Mouse (Mus musculus) spleen, adult 2 months (tissue): ENCODE measurements around the gene Ptpro. TPM values are rescaled to one million over a fixed set of nuclear protein-coding genes. Genes with fewer than 3 reads are reported as not detected.

Source experiments
- DNase-seq, 2 experiments: peaks; one replicate each; pipeline versions ENCODE4 v3.0.0 to v3.0.0-alpha.2; 2012 to 2021; ENCODE audit warnings: low spot score in 2 of 2, low read depth in 1 of 2
- H3K27ac ChIP-seq: fragments of 200-500 bp; 2 replicates; pipeline ENCODE4 v1.5.1; 2012; ENCODE audit warnings: low read length, inconsistent platforms; ENCODE audit not compliant: insufficient read depth
- H3K27me3 ChIP-seq: fragments of 200-500 bp; 2 replicates; pipeline ENCODE4 v1.6.1; 2012; ENCODE audit warnings: mild to moderate bottlenecking, moderate library complexity, low read length, inconsistent platforms; ENCODE audit not compliant: control insufficient read depth, insufficient read depth
- H3K36me3 ChIP-seq: fragments of 200-500 bp; 2 replicates; pipeline ENCODE4 v1.6.1; 2012; ENCODE audit warnings: mild to moderate bottlenecking, low read length, inconsistent platforms; ENCODE audit not compliant: control insufficient read depth, insufficient read depth
- H3K4me1 ChIP-seq: fragments of 200-500 bp; 2 replicates; pipeline ENCODE4 v1.6.1; 2011; ENCODE audit warnings: inconsistent platforms; ENCODE audit not compliant: control insufficient read depth, insufficient read depth, insufficient read length
- H3K4me3 ChIP-seq: fragments of 200-500 bp; 2 replicates; pipeline ENCODE4 v1.5.1; 2011; ENCODE audit warnings: mild to moderate bottlenecking, inconsistent platforms; ENCODE audit not compliant: insufficient read depth, insufficient read length; ENCODE audit errors: extremely low read depth
- CTCF ChIP-seq: fragments of 200-500 bp; IDR thresholded peaks from 2 replicates; pipeline ENCODE4 v1.5.1; 2011; ENCODE audit warnings: mild to moderate bottlenecking, inconsistent platforms; ENCODE audit not compliant: insufficient read depth, insufficient read length, insufficient replicate concordance; ENCODE audit errors: extremely low read depth
- POLR2A ChIP-seq: fragments of 200-500 bp; IDR thresholded peaks from 2 replicates; pipeline ENCODE4 v1.6.1; 2011; ENCODE audit warnings: low read depth, low read length, inconsistent platforms
- WGBS: fragments of 180-500 bp; shearing (Covaris S2); methylation state at CpG from one replicate; pipeline ENCODE4 v1.1.7; 2018; 5-methylcytosine and 5-hydroxymethylcytosine counted together
- polyA plus RNA-seq: library from polyadenylated mRNA; depleted of rRNA; stranded (reverse); fragments of >200 nt; gene quantifications from 2 replicates; pipeline ENCODE4 v1.2.3, GENCODE M21; 2012

The Ptpro gene
- polyA plus RNA-seq, 1 experiment: 3.1 TPM

- 90% methylated on average over 12 of the region's 12 CpGs for WGBS
- no peak for DNase-seq
- Histone ChIP-seq H3K27ac (no peak overlapping the region), H3K27me3 (no peaks in the 10 kb centered on the region), H3K4me1 (no peaks in the 10 kb centered on the region), H3K36me3 (no peaks in the 10 kb centered on the region), H3K4me3 (no peak overlapping the region)
- no peak for TF ChIP-seq CTCF
- no peak for TF ChIP-seq POLR2A
These were observed 66.2 kb downstream of the Ptpro start for GRCm38 (mm10) chr6:137318242-137318861.

- Histone ChIP-seq H3K4me3 (no peak overlapping the region), H3K36me3 (no peaks in the 10 kb centered on the region), H3K27ac (no peak overlapping the region), H3K27me3 (no peaks in the 10 kb centered on the region), H3K4me1 (no peaks in the 10 kb centered on the region)
- no peak for TF ChIP-seq CTCF
- WGBS: 71% methylated on average over 1 of the region's 1 CpGs
- no peak for DNase-seq
These were observed 67.5 kb downstream of the Ptpro start for GRCm38 (mm10) chr6:137319658-137320057.

GRCm38 (mm10) chr6:137327718-137328117 is 75.6 kb downstream of the Ptpro start:
- no peak overlapping the region for H3K27ac ChIP-seq
- DNase-seq: no peak
- H3K27me3 ChIP-seq: no peaks in the 10 kb centered on the region
- TF ChIP-seq CTCF: no peak
- no peak for TF ChIP-seq POLR2A
- no peaks in the 10 kb centered on the region for H3K36me3 ChIP-seq
- H3K4me3 ChIP-seq: no peak overlapping the region
- 76% methylated on average over 9 of the region's 9 CpGs for WGBS
- H3K4me1 ChIP-seq: no peaks in the 10 kb centered on the region

- DNase-seq: no peak
- 75% methylated on average over 4 of the region's 4 CpGs for WGBS
- H3K27ac ChIP-seq: no peak overlapping the region
- H3K36me3 ChIP-seq: no peaks in the 10 kb centered on the region
- H3K4me3 ChIP-seq: no peak overlapping the region
- no peaks in the 10 kb centered on the region for H3K27me3 ChIP-seq
- no peaks in the 10 kb centered on the region for H3K4me1 ChIP-seq
- TF ChIP-seq POLR2A: no peak
- TF ChIP-seq CTCF: no peak
These were observed 76.1 kb downstream of the Ptpro start for GRCm38 (mm10) chr6:137328228-137328627.

GRCm38 (mm10) chr6:137330782-137331181 is 78.7 kb downstream of the Ptpro start:
- no peak overlapping the region for H3K4me3 ChIP-seq
- no peaks in the 10 kb centered on the region for H3K4me1 ChIP-seq
- 84% methylated on average over 5 of the region's 5 CpGs for WGBS
- H3K27ac ChIP-seq: no peak overlapping the region
- DNase-seq: no peak
- TF ChIP-seq POLR2A (no peak), CTCF (no peak)
- H3K36me3 ChIP-seq: no peaks in the 10 kb centered on the region
- no peaks in the 10 kb centered on the region for H3K27me3 ChIP-seq

- H3K27ac ChIP-seq: no peak overlapping the region
- H3K4me3 ChIP-seq: no peak overlapping the region
- H3K27me3 ChIP-seq: no peaks in the 10 kb centered on the region
- TF ChIP-seq CTCF: no peak
- TF ChIP-seq POLR2A: no peak
- DNase-seq: no peak
- 86% methylated on average over 3 of the region's 3 CpGs for WGBS
- H3K4me1 ChIP-seq: no peaks in the 10 kb centered on the region
- H3K36me3 ChIP-seq: no peaks in the 10 kb centered on the region
These were observed 79.7 kb downstream of the Ptpro start for GRCm38 (mm10) chr6:137331826-137332225.

GRCm38 (mm10) chr6:137339071-137339470 is 87.0 kb downstream of the Ptpro start:
- DNase-seq: no peak
- Histone ChIP-seq H3K27ac (no peak overlapping the region), H3K36me3 (no peaks in the 10 kb centered on the region), H3K4me1 (no peaks in the 10 kb centered on the region), H3K27me3 (no peaks in the 10 kb centered on the region), H3K4me3 (no peak overlapping the region)
- WGBS: 53% methylated on average over 4 of the region's 4 CpGs
- no peak for TF ChIP-seq POLR2A
- TF ChIP-seq CTCF: no peak
